13 mouse cellular contexts compared by ENCODE assay signal in genomic region chr2:131652197-131652596, GRCm38 (mm10).
A peak's percentile ranks its signal among the peaks of the same experiment; 100 is the strongest.
DNase-seq lines count a peak whose midpoint lies in the region; ATAC-seq and TF ChIP-seq lines count a peak whose summit lies in the region.
"Had no signal": no experiment of that assay in that cellular context is flagged by ENCODE, and none has a peak within 500 bp of the region (broad histone marks: within the 10 kb centered on the region; RNA-seq: fewer than 3 reads in every experiment).

No protein-coding gene starts in this region.

- H3K27me3 ChIP-seq in lung, embryonic 14.5 days (ENCODE audit: insufficient read depth, low read length) = no peaks in the 10 kb centered on the region
- H3K27me3 ChIP-seq: heart, embryonic 15.5 days; intestine, embryonic 15.5 days; stomach, embryonic 15.5 days had no signal

- WGBS in lung, embryonic 14.5 days = 44% methylated on average over 5 of the region's 5 CpGs
- WGBS in lung, adult 2 months = 42% methylated on average over 5 of the region's 5 CpGs

- no peak overlapping the region for H3K27ac ChIP-seq in lung, embryonic 14.5 days (ENCODE audit: low read depth)
- no peak overlapping the region for H3K27ac ChIP-seq in left cerebral cortex, adult 2 months
- H3K27ac ChIP-seq: heart, embryonic 15.5 days; intestine, embryonic 15.5 days; stomach, embryonic 15.5 days had no signal

- no peak for ATAC-seq in lung, embryonic 14.5 days (ENCODE audit: insufficient read depth)
- no peak for ATAC-seq in erythroblast, adult 5-6 weeks (replicated peaks; ENCODE audit: low FRiP score, poor library complexity, severe bottlenecking)
- ATAC-seq: intestine, embryonic 15.5 days had no signal

- intact Hi-C loops in left cerebral cortex, adult 2 months (cut with DNase I) = no loop called here

- H3K4me2 ChIP-seq in lung, embryonic 14.5 days = no peak overlapping the region
- H3K4me2 ChIP-seq: heart, embryonic 15.5 days; intestine, embryonic 15.5 days; liver, embryonic 11.5 days; stomach, embryonic 15.5 days had no signal

- no peak overlapping the region for H3K9ac ChIP-seq in lung, embryonic 14.5 days
- H3K9ac ChIP-seq: heart, embryonic 15.5 days; intestine, embryonic 15.5 days; stomach, embryonic 15.5 days had no signal

- peak; percentile 6 for DNase-seq in embryo, embryonic 10 days (ENCODE audit: low spot score)
- no peak for DNase-seq in embryo, embryonic 9.5 days (ENCODE audit: extremely low spot score)
- peak; percentile 42 for DNase-seq in lung, embryonic 14.5 days
- no peak for DNase-seq in lung, adult 2 months
- peak; percentile 33 for DNase-seq in kidney, postnatal 10 days
- no peak for DNase-seq in urinary bladder, postnatal 14 days (ENCODE audit: low spot score)
- DNase-seq in left cerebral cortex, adult 2 months (ENCODE audit: extremely low spot score in 1 of 2, low spot score in 2 of 2) = no peak
- DNase-seq: right cerebral cortex, postnatal 14 days had no signal

- H3K36me3 ChIP-seq in lung, embryonic 14.5 days (ENCODE audit: insufficient read depth) = no peaks in the 10 kb centered on the region
- H3K36me3 ChIP-seq: heart, embryonic 15.5 days; intestine, embryonic 15.5 days; stomach, embryonic 15.5 days had no signal

- no peak for TF ChIP-seq POLR2A in lung, adult 2 months (IDR thresholded peaks at IDR 0.05; ENCODE audit: borderline replicate concordance, extremely low read depth, low read depth, low read length)

- no peaks in the 10 kb centered on the region for H3K9me3 ChIP-seq in lung, embryonic 14.5 days (ENCODE audit: low read depth, low read length)
- H3K9me3 ChIP-seq: heart, embryonic 15.5 days; intestine, embryonic 15.5 days; stomach, embryonic 15.5 days had no signal

- no peak overlapping the region for H3K4me3 ChIP-seq in lung, embryonic 14.5 days (ENCODE audit: low read depth, low read length)
- no peak overlapping the region for H3K4me3 ChIP-seq in lung, adult 2 months (replicated peaks; ENCODE audit: extremely low read depth, low read depth, low read length)
- H3K4me3 ChIP-seq in left cerebral cortex, adult 2 months = no peak overlapping the region
- H3K4me3 ChIP-seq: heart, embryonic 15.5 days; intestine, embryonic 15.5 days; stomach, embryonic 15.5 days had no signal

- no peak for TF ChIP-seq CTCF in lung, embryonic 14.5 days (IDR thresholded peaks at IDR 0.05; ENCODE audit: low read depth)
- TF ChIP-seq CTCF in lung, adult 2 months (IDR thresholded peaks at IDR 0.05; ENCODE audit: insufficient read depth, low read length) = no peak
- TF ChIP-seq CTCF in left cerebral cortex, adult 2 months (IDR thresholded peaks at IDR 0.05) = no peak

- H3K4me1 ChIP-seq in lung, embryonic 14.5 days (ENCODE audit: insufficient read depth) = peaks cover 3% of the 10 kb centered on the region; the same call in 1 of the 2 replicates
- no peaks in the 10 kb centered on the region for H3K4me1 ChIP-seq in lung, adult 2 months (ENCODE audit: control insufficient read depth, insufficient read depth, low read length)
- H3K4me1 ChIP-seq: stomach, embryonic 15.5 days had no signal

Comparison
In these comparisons a context has a peak if more than half of its experiments do, and no peak if none do; other contexts are left out.
1. DNase-seq: peak in embryo, embryonic 10 days (single experiment), lung, embryonic 14.5 days (single experiment) and kidney, postnatal 10 days (single experiment); none in embryo, embryonic 9.5 days (single experiment), lung, adult 2 months (single experiment), urinary bladder, postnatal 14 days (single experiment) and left cerebral cortex, adult 2 months (0 of 2).